Mouse (Mus musculus): ENCODE measurements around the gene Taf8.
A peak's percentile ranks its signal among the peaks of the same experiment; 100 is the strongest.

Taf8 gene

DNA sequence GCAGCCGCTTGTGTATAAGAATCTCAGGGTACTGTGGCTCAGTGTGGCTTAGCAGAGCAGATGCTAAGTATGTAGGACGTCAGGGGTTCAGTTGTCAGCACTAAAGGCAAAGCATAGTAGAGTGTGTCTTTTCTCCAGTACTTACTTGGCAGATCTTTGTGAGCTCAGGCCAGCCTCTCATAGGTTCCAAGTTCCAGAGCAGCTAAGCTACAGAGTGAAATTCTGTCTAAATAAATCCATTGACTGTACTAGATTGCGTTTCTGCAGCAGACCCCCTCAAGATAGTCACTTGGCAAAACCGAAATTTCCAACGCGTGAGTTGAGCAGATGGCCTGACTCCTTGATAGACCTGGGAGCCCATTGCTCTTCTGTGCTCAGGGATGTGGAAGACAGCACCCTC is 22.9 kb upstream of the Taf8 start:
- Histone ChIP-seq H3K4me3 (replicated peaks; ENCODE audit: low read length) (no peak overlapping the region), H3K9me3 (ENCODE audit: low read length) (no peaks in the 10 kb centered on the region), H3K4me1 (replicated peaks; ENCODE audit: low read depth, low read length) (peaks cover 93% of the 10 kb centered on the region), H3K27me3 (ENCODE audit: insufficient read depth, low read length) (no peaks in the 10 kb centered on the region), H3K36me3 (ENCODE audit: insufficient read depth, low read length) (no peaks in the 10 kb centered on the region)
- TF ChIP-seq NANOG (IDR thresholded peaks at IDR 0.05; ENCODE audit: borderline replicate concordance, low read length), result no peak
- TF ChIP-seq POU5F1 (IDR thresholded peaks at IDR 0.05; ENCODE audit: borderline replicate concordance, low read length), result no peak
- no peak for TF ChIP-seq CTCF (conservative IDR thresholded peaks at IDR 0.05; ENCODE audit: low read length)

DNA sequence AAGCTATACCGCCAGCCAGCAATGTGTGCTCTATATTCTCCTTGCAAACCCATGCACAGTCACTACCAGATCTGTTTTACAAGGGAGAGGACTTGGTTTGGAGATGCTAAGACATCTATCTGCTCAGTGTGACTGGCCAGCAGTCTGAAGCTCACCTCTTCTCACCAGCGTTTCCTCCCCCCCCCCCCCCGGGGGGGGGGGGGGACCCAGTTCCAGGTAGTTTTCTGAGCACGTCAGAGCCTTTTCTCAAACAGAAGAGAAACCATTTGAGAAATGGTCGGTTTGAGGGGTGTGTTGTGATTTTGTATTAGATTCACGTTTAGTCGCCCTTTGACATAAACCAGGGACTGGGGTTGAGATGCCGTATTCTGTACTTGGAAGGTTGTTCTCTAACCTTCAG is 22.0 kb upstream of the Taf8 start:
- TF ChIP-seq NANOG (IDR thresholded peaks at IDR 0.05; ENCODE audit: borderline replicate concordance, low read length), result no peak
- TF ChIP-seq CTCF (conservative IDR thresholded peaks at IDR 0.05; ENCODE audit: low read length), result no peak
- TF ChIP-seq POU5F1 (IDR thresholded peaks at IDR 0.05; ENCODE audit: borderline replicate concordance, low read length), result no peak
- no peaks in the 10 kb centered on the region for H3K36me3 ChIP-seq (ENCODE audit: insufficient read depth, low read length)
- H3K9me3 ChIP-seq (ENCODE audit: low read length), result no peaks in the 10 kb centered on the region
- H3K4me3 ChIP-seq (replicated peaks; ENCODE audit: low read length), result peak overlapping the region; percentile 75
- no peaks in the 10 kb centered on the region for H3K27me3 ChIP-seq (ENCODE audit: insufficient read depth, low read length)
- H3K4me1 ChIP-seq (replicated peaks; ENCODE audit: low read depth, low read length), result peaks cover 93% of the 10 kb centered on the region

DNA sequence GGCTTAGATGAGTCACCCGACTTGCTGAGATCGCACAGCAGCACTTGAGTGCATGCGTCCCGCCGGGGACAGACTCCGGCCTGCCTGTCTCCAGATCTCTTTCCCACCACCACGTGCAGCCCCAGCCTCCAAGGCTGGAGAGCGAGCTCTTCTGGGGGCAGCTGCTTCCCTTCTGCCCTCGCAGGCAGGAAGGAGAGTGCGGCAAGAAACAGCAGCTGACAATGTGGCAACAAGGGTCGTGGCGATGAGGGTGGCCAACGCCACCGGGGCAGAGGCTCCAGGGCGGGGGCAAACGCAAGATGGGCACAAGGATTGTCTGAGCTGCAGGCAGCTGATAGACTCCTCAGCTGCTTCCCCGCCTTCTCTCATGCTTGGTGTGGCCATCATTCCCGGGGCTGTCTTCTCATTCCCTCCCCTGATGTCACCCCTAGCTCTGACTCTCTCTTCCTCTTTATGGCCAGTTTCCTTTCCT is 21.2 kb upstream of the Taf8 start:
- H3K27me3 ChIP-seq (ENCODE audit: insufficient read depth, low read length), result no peaks in the 10 kb centered on the region
- peaks cover 93% of the 10 kb centered on the region for H3K4me1 ChIP-seq (replicated peaks; ENCODE audit: low read depth, low read length)
- no peaks in the 10 kb centered on the region for H3K36me3 ChIP-seq (ENCODE audit: insufficient read depth, low read length)
- TF ChIP-seq NANOG (IDR thresholded peaks at IDR 0.05; ENCODE audit: borderline replicate concordance, low read length), result no peak
- TF ChIP-seq POU5F1 (IDR thresholded peaks at IDR 0.05; ENCODE audit: borderline replicate concordance, low read length), result no peak
- TF ChIP-seq CTCF (conservative IDR thresholded peaks at IDR 0.05; ENCODE audit: low read length), result no peak
- H3K4me3 ChIP-seq (replicated peaks; ENCODE audit: low read length), result peak overlapping the region; percentile 75
- no peaks in the 10 kb centered on the region for H3K9me3 ChIP-seq (ENCODE audit: low read length)

GRCm38 (mm10) chr17:47522536-47522935 is 20.4 kb upstream of the Taf8 start:
- Histone ChIP-seq H3K9me3 (ENCODE audit: low read length) (no peaks in the 10 kb centered on the region), H3K27me3 (ENCODE audit: insufficient read depth, low read length) (no peaks in the 10 kb centered on the region), H3K36me3 (ENCODE audit: insufficient read depth, low read length) (no peaks in the 10 kb centered on the region), H3K4me1 (replicated peaks; ENCODE audit: low read depth, low read length) (peaks cover 93% of the 10 kb centered on the region), H3K4me3 (replicated peaks; ENCODE audit: low read length) (peak overlapping the region; percentile 75)
- TF ChIP-seq POU5F1 (IDR thresholded peaks at IDR 0.05; ENCODE audit: borderline replicate concordance, low read length), result no peak
- no peak for TF ChIP-seq CTCF (conservative IDR thresholded peaks at IDR 0.05; ENCODE audit: low read length)
- no peak for TF ChIP-seq NANOG (IDR thresholded peaks at IDR 0.05; ENCODE audit: borderline replicate concordance, low read length)

- Histone ChIP-seq H3K36me3 (ENCODE audit: insufficient read depth, low read length) (no peaks in the 10 kb centered on the region), H3K9me3 (ENCODE audit: low read length) (no peaks in the 10 kb centered on the region), H3K4me1 (replicated peaks; ENCODE audit: low read depth, low read length) (peaks cover 93% of the 10 kb centered on the region), H3K27me3 (ENCODE audit: insufficient read depth, low read length) (no peaks in the 10 kb centered on the region), H3K4me3 (replicated peaks; ENCODE audit: low read length) (peak overlapping the region; percentile 75)
- TF ChIP-seq POU5F1 (IDR thresholded peaks at IDR 0.05; ENCODE audit: borderline replicate concordance, low read length) (no peak), CTCF (conservative IDR thresholded peaks at IDR 0.05; ENCODE audit: low read length) (no peak), NANOG (IDR thresholded peaks at IDR 0.05; ENCODE audit: borderline replicate concordance, low read length) (no peak)
These were observed 19.6 kb upstream of the Taf8 start for GRCm38 (mm10) chr17:47521551-47522258.

- Histone ChIP-seq H3K9me3 (ENCODE audit: low read length) (no peaks in the 10 kb centered on the region), H3K27me3 (ENCODE audit: insufficient read depth, low read length) (no peaks in the 10 kb centered on the region), H3K4me1 (replicated peaks; ENCODE audit: low read depth, low read length) (peaks cover 91% of the 10 kb centered on the region), H3K36me3 (ENCODE audit: insufficient read depth, low read length) (peaks cover 13% of the 10 kb centered on the region; the same call in 1 of the 2 replicates), H3K4me3 (replicated peaks; ENCODE audit: low read length) (peak overlapping the region; percentile 51)
- TF ChIP-seq POU5F1 (IDR thresholded peaks at IDR 0.05; ENCODE audit: borderline replicate concordance, low read length), result no peak
These were observed 16.1 kb upstream of the Taf8 start for GRCm38 (mm10) chr17:47518205-47518604.

DNA sequence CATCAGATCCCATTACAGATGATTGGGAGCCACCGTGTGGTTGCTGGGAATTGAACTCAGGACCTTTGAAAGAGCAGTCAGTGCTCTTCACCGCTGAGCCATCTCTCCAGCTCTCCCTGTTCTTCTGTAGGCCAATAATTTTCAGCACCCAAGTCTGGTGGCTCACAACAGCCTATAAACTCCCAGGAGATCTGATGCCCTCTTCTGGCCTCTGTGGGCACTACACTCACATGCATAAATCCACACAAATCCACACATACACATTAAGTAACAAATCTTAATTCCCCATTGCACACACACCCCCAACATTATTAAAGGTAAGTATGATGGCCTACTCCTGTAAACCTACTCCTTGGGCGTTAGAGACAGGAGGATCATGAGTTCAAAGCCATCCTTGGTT is 14.1 kb upstream of the Taf8 start:
- TF ChIP-seq CTCF (conservative IDR thresholded peaks at IDR 0.05; ENCODE audit: low read length) (peak; percentile 69), POU5F1 (IDR thresholded peaks at IDR 0.05; ENCODE audit: borderline replicate concordance, low read length) (no peak)
- Histone ChIP-seq H3K9me3 (ENCODE audit: low read length) (no peaks in the 10 kb centered on the region), H3K4me1 (replicated peaks; ENCODE audit: low read depth, low read length) (peaks cover 93% of the 10 kb centered on the region), H3K4me3 (replicated peaks; ENCODE audit: low read length) (no peak overlapping the region), H3K36me3 (ENCODE audit: insufficient read depth, low read length) (peaks cover 13% of the 10 kb centered on the region; the same call in 1 of the 2 replicates), H3K27me3 (ENCODE audit: insufficient read depth, low read length) (no peaks in the 10 kb centered on the region)

DNA sequence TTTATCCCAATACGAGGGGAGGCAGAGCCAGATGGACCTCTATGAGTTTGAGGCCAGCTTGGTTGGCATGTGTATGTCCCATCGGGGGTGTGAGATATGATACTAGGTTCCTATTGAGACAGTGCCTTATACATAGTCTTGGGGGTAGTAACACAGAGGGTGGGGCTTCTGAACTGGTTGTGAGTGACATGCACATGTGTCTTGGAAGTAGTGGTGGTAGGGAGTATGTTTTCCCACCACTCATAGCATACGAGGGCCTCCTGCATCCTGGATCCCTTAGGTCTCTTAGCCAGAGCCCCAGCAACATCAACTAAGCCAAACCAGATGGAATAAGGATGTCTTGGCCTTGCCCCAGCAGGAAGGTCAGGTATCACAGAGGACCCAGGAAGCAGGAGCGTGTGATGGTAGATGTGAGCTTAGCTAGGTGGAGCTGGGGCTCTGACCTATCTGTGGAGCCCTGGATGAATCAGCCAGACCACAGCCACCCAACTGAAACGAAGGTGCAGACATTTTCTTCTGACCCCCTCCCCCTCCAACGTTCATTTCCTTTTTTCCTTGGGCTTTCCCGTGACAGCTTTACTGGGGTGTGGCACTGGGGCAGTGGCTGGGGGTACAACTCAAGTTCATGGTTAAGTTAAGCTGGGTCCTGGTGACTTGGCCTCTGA is 13.2 kb upstream of the Taf8 start:
- no peak for TF ChIP-seq NANOG (IDR thresholded peaks at IDR 0.05; ENCODE audit: borderline replicate concordance, low read length)
- TF ChIP-seq CTCF (conservative IDR thresholded peaks at IDR 0.05; ENCODE audit: low read length), result no peak
- peak overlapping the region; percentile 39 for H3K4me3 ChIP-seq (replicated peaks; ENCODE audit: low read length)

More for the DNA sequence above, 13.2 kb upstream of the Taf8 start:
- Histone ChIP-seq H3K27me3 (ENCODE audit: insufficient read depth, low read length) (no peaks in the 10 kb centered on the region), H3K4me1 (replicated peaks; ENCODE audit: low read depth, low read length) (peaks cover 90% of the 10 kb centered on the region), H3K9me3 (ENCODE audit: low read length) (no peaks in the 10 kb centered on the region), H3K36me3 (ENCODE audit: insufficient read depth, low read length) (peaks cover 13% of the 10 kb centered on the region; the same call in 1 of the 2 replicates)
